Mouse (Mus musculus): ENCODE data around the gene Ndufs7. TPM values are rescaled to one million over a fixed set of nuclear protein-coding genes. Genes with fewer than 3 reads are reported as not detected.

Ndufs7 gene
- polyA plus RNA-seq, 1 experiment = 19.0 TPM

GRCm38 (mm10) chr10:80301256-80302081, 52.5 kb downstream of the Ndufs7 start:
- no peak overlapping the region for H3K4me3 ChIP-seq (replicated peaks)
- H3K4me1 ChIP-seq (ENCODE audit: control insufficient read depth) = peaks cover 27% of the 10 kb centered on the region
- no peaks in the 10 kb centered on the region for H3K36me3 ChIP-seq (ENCODE audit: control insufficient read depth)
- TF ChIP-seq TAL1 (IDR thresholded peaks at IDR 0.05; ENCODE audit: low read length) = no peak
- TF ChIP-seq GATA1 (IDR thresholded peaks at IDR 0.05; ENCODE audit: low read length) = no peak
- peaks cover 8% of the 10 kb centered on the region for H3K9me3 ChIP-seq (ENCODE audit: control insufficient read depth, low read length)
- H3K27me3 ChIP-seq (ENCODE audit: control insufficient read depth) = peaks cover 99% of the 10 kb centered on the region

DNA sequence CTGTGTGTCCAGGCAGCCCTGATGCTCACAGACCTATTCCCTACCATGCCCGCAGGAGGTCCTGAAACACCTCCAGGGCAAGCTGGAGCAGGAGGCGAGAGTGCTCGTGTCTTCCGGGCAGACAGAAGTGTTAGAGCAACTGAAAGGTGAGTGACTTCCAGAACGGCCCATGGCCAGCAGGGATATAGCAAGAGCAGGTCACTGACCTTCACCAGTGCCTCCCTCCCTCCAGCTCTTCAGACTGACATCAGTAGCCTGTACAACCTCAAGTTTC, 53.1 kb downstream of the Ndufs7 start:
- Histone ChIP-seq H3K4me3 (replicated peaks) (no peak overlapping the region), H3K4me1 (ENCODE audit: control insufficient read depth) (peaks cover 21% of the 10 kb centered on the region), H3K36me3 (ENCODE audit: control insufficient read depth) (no peaks in the 10 kb centered on the region), H3K27me3 (ENCODE audit: control insufficient read depth) (peaks cover 99% of the 10 kb centered on the region), H3K9me3 (ENCODE audit: control insufficient read depth, low read length) (peaks cover 8% of the 10 kb centered on the region)
- no peak for TF ChIP-seq GATA1 (IDR thresholded peaks at IDR 0.05; ENCODE audit: low read length)
- TF ChIP-seq TAL1 (IDR thresholded peaks at IDR 0.05; ENCODE audit: low read length) = no peak

DNA sequence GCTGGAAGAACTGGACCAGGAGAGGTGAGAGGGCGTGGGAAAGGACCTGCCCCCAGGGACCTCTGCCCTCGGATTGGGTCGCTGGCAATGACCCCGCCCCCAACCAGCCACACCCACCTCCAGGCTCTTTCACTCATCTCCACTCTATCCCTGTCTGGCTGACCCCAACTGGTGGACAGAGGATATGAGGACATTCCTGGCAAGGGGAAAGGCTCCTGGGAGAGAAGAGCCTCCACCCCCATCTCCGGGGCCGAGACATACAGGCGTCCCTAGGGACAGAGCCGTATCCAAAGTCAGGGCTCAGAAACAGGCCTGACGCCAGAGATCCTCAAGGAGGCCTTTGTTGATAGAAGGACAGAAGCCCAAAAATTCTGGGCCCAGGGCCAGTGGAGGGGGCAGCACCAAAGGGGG, 53.6 kb downstream of the Ndufs7 start:
- Histone ChIP-seq H3K36me3 (ENCODE audit: control insufficient read depth) (no peaks in the 10 kb centered on the region), H3K27me3 (ENCODE audit: control insufficient read depth) (peaks cover 99% of the 10 kb centered on the region), H3K4me1 (ENCODE audit: control insufficient read depth) (peaks cover 16% of the 10 kb centered on the region), H3K4me3 (replicated peaks) (no peak overlapping the region), H3K9me3 (ENCODE audit: control insufficient read depth, low read length) (peaks cover 8% of the 10 kb centered on the region)
- TF ChIP-seq TAL1 (IDR thresholded peaks at IDR 0.05; ENCODE audit: low read length) = no peak
- no peak for TF ChIP-seq GATA1 (IDR thresholded peaks at IDR 0.05; ENCODE audit: low read length)

DNA sequence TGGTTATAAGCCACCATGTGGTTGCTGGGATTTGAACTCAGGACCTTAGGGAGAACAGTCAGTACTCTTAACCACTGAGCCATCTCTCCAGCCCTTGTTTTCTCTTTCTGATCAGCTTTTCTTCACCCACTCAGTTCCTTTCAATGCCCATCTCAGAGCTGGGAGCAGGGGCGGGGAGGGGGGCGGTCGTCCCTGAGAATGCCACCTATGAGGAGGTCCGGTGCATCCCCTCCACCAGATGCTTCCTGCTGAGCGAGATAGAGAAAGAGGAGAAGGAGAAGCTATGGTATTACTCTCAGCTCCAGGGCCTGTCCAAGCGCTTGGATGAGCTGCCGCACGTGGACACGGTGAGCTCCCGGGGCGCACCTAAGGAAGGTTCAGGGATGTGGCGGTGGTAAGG, 55.5 kb downstream of the Ndufs7 start:
- no peak for TF ChIP-seq GATA1 (IDR thresholded peaks at IDR 0.05; ENCODE audit: low read length)
- TF ChIP-seq TAL1 (IDR thresholded peaks at IDR 0.05; ENCODE audit: low read length) = no peak
- Histone ChIP-seq H3K4me3 (replicated peaks) (peak overlapping the region; percentile 29), H3K27me3 (ENCODE audit: control insufficient read depth) (peaks cover 94% of the 10 kb centered on the region), H3K9me3 (ENCODE audit: control insufficient read depth, low read length) (peaks cover 8% of the 10 kb centered on the region), H3K36me3 (ENCODE audit: control insufficient read depth) (no peaks in the 10 kb centered on the region), H3K4me1 (ENCODE audit: control insufficient read depth) (peaks cover 13% of the 10 kb centered on the region)

DNA sequence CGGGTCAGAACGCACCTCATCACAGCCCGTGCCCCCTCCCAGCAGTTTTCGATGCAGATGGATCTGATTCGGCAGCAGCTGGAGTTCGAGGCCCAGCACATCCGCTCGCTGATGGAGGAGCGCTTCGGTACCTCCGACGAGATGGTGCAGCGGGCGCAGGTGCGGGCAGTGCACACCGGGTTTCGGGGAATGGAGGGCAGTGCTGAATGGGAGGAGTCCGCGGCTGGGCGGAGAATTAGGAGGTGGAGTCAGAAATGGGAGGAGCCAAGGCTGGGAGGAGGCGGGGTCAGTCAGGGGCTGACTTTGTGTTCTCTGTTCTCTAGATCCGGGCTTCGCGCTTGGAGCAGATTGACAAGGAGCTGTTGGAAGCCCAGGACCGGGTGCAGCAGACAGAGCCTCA, 55.9 kb downstream of the Ndufs7 start:
- Histone ChIP-seq H3K4me1 (ENCODE audit: control insufficient read depth) (peaks cover 13% of the 10 kb centered on the region), H3K36me3 (ENCODE audit: control insufficient read depth) (no peaks in the 10 kb centered on the region), H3K9me3 (ENCODE audit: control insufficient read depth, low read length) (peaks cover 8% of the 10 kb centered on the region), H3K4me3 (replicated peaks) (peak overlapping the region; percentile 29), H3K27me3 (ENCODE audit: control insufficient read depth) (peaks cover 91% of the 10 kb centered on the region)
- TF ChIP-seq TAL1 (IDR thresholded peaks at IDR 0.05; ENCODE audit: low read length) = no peak
- TF ChIP-seq GATA1 (IDR thresholded peaks at IDR 0.05; ENCODE audit: low read length) = no peak

Other genes with a start within 250 kb of the Ndufs7 start
- 1.5 and 1.7 TPM in 2 replicates for gene Arhgap45, start 232.5 kb upstream of the Ndufs7 start, polyA plus RNA-seq (2012)
- 11.9 and 17.1 TPM in 2 replicates for gene Polr2e, start 209.3 kb upstream of the Ndufs7 start, polyA plus RNA-seq (2012)
- 551 and 700 TPM in 2 replicates for gene Gpx4, start 202.0 kb upstream of the Ndufs7 start, polyA plus RNA-seq (2012)
- gene Sbno2, start 143.6 kb upstream of the Ndufs7 start, polyA plus RNA-seq (2012) = 3.4 and 3.9 TPM in 2 replicates
- 69.2 and 71.6 TPM in 2 replicates for gene Stk11, start 133.3 kb upstream of the Ndufs7 start, polyA plus RNA-seq (2012)
- gene Atp5d, start 110.5 kb upstream of the Ndufs7 start, polyA plus RNA-seq (2012) = 139 and 144 TPM in 2 replicates
- 0.15 and 0.52 TPM in 2 replicates for gene Cbarp, start 108.3 kb upstream of the Ndufs7 start, polyA plus RNA-seq (2012)
- 7.0 and 9.3 TPM in 2 replicates for gene Midn, start 100.8 kb upstream of the Ndufs7 start, polyA plus RNA-seq (2012)
- 3.9 and 4.3 TPM in 2 replicates for gene Cirbp, start 83.1 kb upstream of the Ndufs7 start, polyA plus RNA-seq (2012)
- gene 1600002K03Rik, start 76.2 kb upstream of the Ndufs7 start, polyA plus RNA-seq (2012) = 0.60 and 0.99 TPM in 2 replicates
- gene Efna2, start 69.6 kb upstream of the Ndufs7 start, polyA plus RNA-seq (2012) = 0.10 and 0.16 TPM in 2 replicates
- gene Mum1, start 22.7 kb upstream of the Ndufs7 start, polyA plus RNA-seq (2012) = 4.2 and 4.7 TPM in 2 replicates
- gene Gamt, start 11.9 kb downstream of the Ndufs7 start, polyA plus RNA-seq (2012) = 0.11 and 0.20 TPM in 2 replicates
- gene Dazap1, start 12.4 kb downstream of the Ndufs7 start, polyA plus RNA-seq (2012) = 76.5 and 84.5 TPM in 2 replicates
- 998 and 1,528 TPM in 2 replicates for gene Rps15, start 43.3 kb downstream of the Ndufs7 start, polyA plus RNA-seq (2012)
- under 0.01 TPM in 1 of 2 replicates, not detected in the other for gene Apc2, start 46.9 kb downstream of the Ndufs7 start, polyA plus RNA-seq (2012)
- 10.6 and 12.9 TPM in 2 replicates for gene 2310011J03Rik, start 71.4 kb downstream of the Ndufs7 start, polyA plus RNA-seq (2012)
- gene Pcsk4, start 80.4 kb downstream of the Ndufs7 start, polyA plus RNA-seq (2012) = 0.55 and 0.65 TPM in 2 replicates
- gene Reep6, start 80.8 kb downstream of the Ndufs7 start, polyA plus RNA-seq (2012) = 18.8 and 21.4 TPM in 2 replicates
- 2.2 and 2.6 TPM in 2 replicates for gene Adamtsl5, start 99.3 kb downstream of the Ndufs7 start, polyA plus RNA-seq (2012)
- gene Plk5, start 107.3 kb downstream of the Ndufs7 start, polyA plus RNA-seq (2012) = not detected in 2 replicates
- 0.53 and 0.55 TPM in 2 replicates for gene Mex3d, start 138.5 kb downstream of the Ndufs7 start, polyA plus RNA-seq (2012)
- gene Mbd3, start 150.4 kb downstream of the Ndufs7 start, polyA plus RNA-seq (2012) = 24.1 and 26.2 TPM in 2 replicates
- gene Uqcr11, start 157.7 kb downstream of the Ndufs7 start, polyA plus RNA-seq (2012) = 197 and 289 TPM in 2 replicates
- 61.1 and 64.8 TPM in 2 replicates for gene Tcf3, start 184.5 kb downstream of the Ndufs7 start, polyA plus RNA-seq (2012)
- gene Onecut3, start 245.7 kb downstream of the Ndufs7 start, polyA plus RNA-seq (2012) = not detected in 2 replicates